Mouse (Mus musculus) heart, embryonic 16.5 days (tissue): ENCODE measurements around the gene Cntnap4. TPM values are rescaled to one million over a fixed set of nuclear protein-coding genes. Genes with fewer than 3 reads are reported as not detected.

Experiments
- ATAC-seq: fragments of 200-750 bp; cut with Nextera tagmentation; replicated peaks from 2 replicates; pipeline ENCODE4 v1.8.0; 2017; ENCODE audit warnings: moderate number of reproducible peaks; ENCODE audit not compliant: insufficient read depth, low FRiP score; ENCODE audit errors: extremely low read depth
- H3K27ac ChIP-seq: fragments of 300-500 bp; sonication (generic); 2 replicates; pipeline ENCODE4 v1.5.1; 2014; ENCODE audit warnings: mild to moderate bottlenecking, low read length, control low read depth, moderate library complexity
- H3K27me3 ChIP-seq: fragments of 300-500 bp; sonication (generic); 2 replicates; pipeline ENCODE4 v1.6.1; 2014; ENCODE audit warnings: low read length, mixed read lengths; ENCODE audit not compliant: control insufficient read depth, insufficient read depth
- H3K36me3 ChIP-seq: fragments of 300-500 bp; sonication (generic); 2 replicates; pipeline ENCODE4 v1.6.1; 2014; ENCODE audit not compliant: control insufficient read depth, insufficient read depth
- H3K4me1 ChIP-seq: fragments of 300-500 bp; sonication (generic); 2 replicates; pipeline ENCODE4 v1.6.1; 2014; ENCODE audit warnings: low read length, mixed read lengths; ENCODE audit not compliant: control insufficient read depth, insufficient read depth
- H3K4me2 ChIP-seq: fragments of 300-500 bp; sonication (generic); 2 replicates; pipeline ENCODE4 v1.6.1; 2014; ENCODE audit warnings: low read depth, mild to moderate bottlenecking, control low read depth, low read length
- H3K4me3 ChIP-seq: fragments of 300-500 bp; sonication (generic); 2 replicates; pipeline ENCODE4 v1.5.1; 2014; ENCODE audit warnings: mild to moderate bottlenecking, control low read depth, low read length
- H3K9ac ChIP-seq: fragments of 300-500 bp; sonication (generic); 2 replicates; pipeline ENCODE4 v1.6.1; 2014; ENCODE audit warnings: low read length, control low read depth
- H3K9me3 ChIP-seq: fragments of 300-500 bp; sonication (generic); replicated peaks from 2 replicates; pipeline ENCODE4 v1.6.1; 2016; ENCODE audit warnings: low read length; ENCODE audit not compliant: control insufficient read depth
- WGBS: fragments of 180-500 bp; shearing (Covaris S2); extraction: QIAGEN DNeasy Blood & Tissue Kit; methylation state at CpG from one replicate; pipeline ENCODE4 v1.1.7; 2014; 5-methylcytosine and 5-hydroxymethylcytosine counted together
- polyA plus RNA-seq: library from polyadenylated mRNA; unstranded; fragments of >200 nt; fragmentation: Nextera tagmentation; extraction: Ambion mirVana; gene quantifications from 2 replicates; pipeline ENCODE4 v1.2.1, GENCODE M21; 2015

Cntnap4 gene
- polyA plus RNA-seq, 1 experiment from 2014 or later: 0.08 TPM

DNA sequence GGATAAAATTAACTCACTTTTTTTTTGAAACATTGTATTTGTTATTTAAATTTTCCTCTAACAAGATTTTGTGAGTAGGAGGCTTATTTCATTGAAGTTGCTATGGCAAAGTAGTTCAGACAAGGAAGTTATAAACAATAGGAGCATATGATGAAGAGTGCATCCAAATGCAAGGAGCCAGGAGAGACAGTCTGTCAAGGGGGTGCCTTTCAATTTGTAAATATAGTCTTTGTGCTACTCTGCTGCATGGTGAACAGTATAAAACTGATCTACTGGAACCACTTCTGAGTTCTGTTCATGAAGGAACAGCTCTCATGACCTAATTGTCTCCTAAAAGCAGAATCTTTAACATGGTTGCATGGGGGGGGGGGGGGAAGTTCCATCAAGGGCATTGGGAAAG lies 352.3 kb downstream of the Cntnap4 start:
- Histone ChIP-seq H3K4me1 (no peaks in the 10 kb centered on the region), H3K27me3 (no peaks in the 10 kb centered on the region), H3K27ac (no peak overlapping the region), H3K36me3 (no peaks in the 10 kb centered on the region), H3K4me3 (no peak overlapping the region), H3K9ac (no peak overlapping the region), H3K9me3 (no peaks in the 10 kb centered on the region), H3K4me2 (no peak overlapping the region)
- no peak for ATAC-seq

DNA sequence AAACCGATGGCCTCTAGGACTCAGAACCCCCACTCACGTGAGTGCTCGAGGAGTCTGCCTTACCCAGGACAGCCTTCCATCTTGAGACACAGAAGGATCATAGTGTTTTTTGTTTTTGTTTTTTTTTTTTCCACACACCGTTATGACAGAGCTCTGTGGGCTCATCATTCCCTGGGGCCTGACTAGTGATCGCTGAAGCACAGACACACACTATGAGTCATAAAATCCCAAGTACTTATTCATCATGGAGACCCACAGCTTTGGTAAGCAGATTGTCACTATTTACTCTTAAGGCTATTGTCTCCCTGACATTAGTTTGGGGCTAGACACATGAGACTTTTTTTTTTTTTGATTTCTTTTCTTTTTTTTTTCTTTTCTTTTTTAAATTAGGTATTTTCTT lies 352.9 kb downstream of the Cntnap4 start:
- Histone ChIP-seq H3K4me1 (no peaks in the 10 kb centered on the region), H3K4me2 (no peak overlapping the region), H3K9ac (no peak overlapping the region), H3K4me3 (no peak overlapping the region), H3K27ac (no peak overlapping the region), H3K9me3 (no peaks in the 10 kb centered on the region), H3K36me3 (no peaks in the 10 kb centered on the region), H3K27me3 (no peaks in the 10 kb centered on the region)
- WGBS: 79% methylated on average over 5 of the region's 5 CpGs
- no peak for ATAC-seq
